Mouse (Mus musculus) cerebellum, adult (tissue): ENCODE results near the gene Cdc45.
"Not testable (repeated sequence)": the region's sequence is repeated elsewhere in the genome, so short reads cannot be mapped to it uniquely, and the experiment has no call there.

Source experiments
- ATAC-seq: cut with Nextera tagmentation; 2 replicates; pipeline ENCODE4 v1.9.2; 2017; ENCODE audit warnings: mild to moderate bottlenecking, moderate library complexity, mixed read lengths; ENCODE audit not compliant: insufficient number of reproducible peaks, low FRiP score, low TSS enrichment

Gene Cdc45

DNA sequence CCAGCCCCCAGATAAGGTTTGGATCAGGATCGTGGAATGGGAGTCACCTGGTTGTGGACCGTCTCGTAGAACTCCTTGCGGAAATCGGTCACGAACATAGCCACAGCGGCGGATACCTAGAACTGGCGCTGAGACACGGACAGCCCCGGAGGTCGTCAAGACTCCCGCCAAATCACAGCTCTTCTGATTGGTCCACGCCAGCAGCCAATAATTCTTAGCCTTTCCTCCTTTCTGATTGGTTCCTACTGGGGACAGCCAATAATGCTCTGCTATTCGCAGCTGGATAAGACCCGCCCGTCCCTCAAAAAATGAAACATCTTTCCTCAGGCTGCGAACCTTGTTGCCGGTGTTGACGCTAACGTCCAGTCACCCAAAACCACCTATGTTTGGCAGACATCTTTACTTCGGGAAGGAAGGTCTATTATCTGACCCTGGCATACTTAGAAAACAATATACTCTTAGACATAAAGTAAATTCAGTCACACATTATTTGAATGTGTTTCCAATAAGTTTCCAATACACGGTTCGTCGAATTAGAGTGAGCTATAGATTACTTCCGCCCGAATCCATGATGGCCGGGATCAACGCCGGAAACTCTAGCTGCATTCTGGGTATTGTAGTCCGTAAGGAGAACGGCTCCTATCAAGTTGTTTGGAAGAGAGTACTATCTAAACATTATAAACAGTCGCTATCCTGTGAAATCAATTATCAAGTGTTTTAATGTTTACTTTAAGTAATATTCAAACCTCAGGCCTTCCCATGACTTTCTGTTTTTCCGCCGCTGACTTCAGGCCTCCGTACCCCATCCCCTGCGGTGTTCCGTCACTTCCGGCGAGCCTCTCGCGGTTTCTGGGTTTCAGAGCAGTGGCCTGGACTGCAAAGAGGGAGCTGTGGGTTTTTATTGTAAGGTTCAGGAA, at the start of gene Cdc45, which contains the start of gene Ufd1:
Gene Cdc45 (minus strand): TSS at position 520 of the 917 bp plus-strand sequence.
Gene Ufd1 (plus strand): TSS at position 312 of the 917 bp plus-strand sequence.
- ATAC-seq: peak; percentile 94

GRCm38 (mm10) chr16:18860186-18860585, 48.4 kb upstream of the Cdc45 start:
- ATAC-seq: no peak

GRCm38 (mm10) chr16:18858551-18858950, 46.8 kb upstream of the Cdc45 start:
- peak; percentile 66 for ATAC-seq

DNA sequence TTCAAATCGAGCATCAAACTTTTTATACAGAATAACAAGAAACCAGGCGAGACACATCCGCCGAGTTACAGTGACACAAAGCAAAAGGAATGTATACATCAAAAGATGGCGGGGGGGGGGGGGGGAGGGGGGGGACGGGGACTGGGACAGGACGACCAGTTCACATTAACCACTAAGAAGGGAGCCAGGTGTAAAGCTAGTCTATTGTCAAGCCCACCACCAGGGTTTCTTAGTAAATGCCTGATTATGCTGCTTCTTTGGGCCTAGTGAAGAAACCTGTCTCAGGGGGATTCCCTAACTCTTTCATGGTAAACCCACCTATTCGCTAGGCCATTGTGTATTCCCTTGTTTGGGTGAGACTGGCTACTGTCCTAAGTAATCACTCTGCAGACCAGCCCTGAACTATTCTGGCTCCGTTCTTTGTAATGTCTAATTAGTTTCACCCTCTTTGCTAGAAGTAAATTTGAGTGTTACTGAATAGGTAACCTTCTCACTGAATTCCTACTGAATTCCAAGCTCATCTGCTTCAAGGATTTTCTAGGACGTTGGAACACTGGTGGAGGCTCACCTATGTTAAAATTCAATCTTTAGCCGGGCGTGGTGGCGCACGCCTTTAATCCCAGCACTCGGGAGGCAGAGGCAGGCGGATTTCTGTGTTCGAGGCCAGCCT, 37.9 kb upstream of the Cdc45 start:
- ATAC-seq: not testable (repeated sequence)

DNA sequence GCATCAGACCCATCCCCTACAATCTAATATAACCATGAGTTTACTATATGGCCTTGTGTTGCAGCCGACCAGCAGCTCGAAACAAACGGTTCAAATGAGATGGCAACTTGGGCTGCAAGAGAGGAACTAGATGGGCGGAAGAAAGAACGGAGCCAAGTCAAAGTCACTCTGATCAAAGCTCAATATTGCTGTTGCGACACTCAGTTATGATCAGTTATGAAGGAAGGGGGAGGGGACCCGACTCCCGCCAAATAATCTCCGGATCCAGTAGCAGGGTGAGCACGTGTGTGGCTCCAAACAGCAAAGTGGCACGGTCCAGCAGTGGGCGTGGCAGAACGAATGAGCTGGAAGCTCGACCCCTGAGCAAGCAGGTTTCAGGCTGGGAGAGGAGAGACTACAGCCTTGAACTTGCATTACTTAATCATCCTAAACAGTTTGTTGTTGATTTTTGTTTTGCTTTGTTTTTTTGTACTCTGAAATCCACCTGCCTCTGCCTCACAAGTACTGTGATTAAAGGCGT, 34.6 kb upstream of the Cdc45 start:
- ATAC-seq: no peak

DNA sequence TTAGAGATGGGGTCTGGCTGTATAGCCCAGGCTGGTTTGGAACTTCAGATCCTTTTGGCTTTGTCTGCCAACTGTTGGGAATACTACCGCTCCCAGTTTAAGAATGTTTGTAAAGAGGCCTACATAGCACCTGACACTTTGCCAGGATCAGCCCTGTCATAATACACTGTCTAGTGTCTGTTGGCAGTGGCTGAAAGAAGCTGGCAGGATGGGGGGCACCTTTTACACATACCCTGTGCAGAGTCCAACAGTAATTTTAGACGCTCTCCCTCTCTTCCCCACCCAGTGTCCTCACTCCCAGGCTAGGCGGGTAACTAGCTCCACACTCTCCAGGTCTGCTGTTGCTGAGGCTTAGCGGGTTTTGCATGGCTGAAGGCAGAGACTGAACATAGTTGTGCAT, 26.6 kb upstream of the Cdc45 start:
- ATAC-seq: no peak

- peak; percentile 99 for ATAC-seq
Observed at GRCm38 (mm10) chr16:18836468-18837208, 24.9 kb upstream of the Cdc45 start, which contains the start of the genes 2510002D24Rik and Gm28539. Gene 2510002D24Rik (plus strand): TSS chr16:18836578. Gene Gm28539 (plus strand): TSS chr16:18836584.

- ATAC-seq: peak; percentile 4; the same call in 1 of the 2 replicates
Observed at GRCm38 (mm10) chr16:18836073-18836467, 24.3 kb upstream of the Cdc45 start.

DNA sequence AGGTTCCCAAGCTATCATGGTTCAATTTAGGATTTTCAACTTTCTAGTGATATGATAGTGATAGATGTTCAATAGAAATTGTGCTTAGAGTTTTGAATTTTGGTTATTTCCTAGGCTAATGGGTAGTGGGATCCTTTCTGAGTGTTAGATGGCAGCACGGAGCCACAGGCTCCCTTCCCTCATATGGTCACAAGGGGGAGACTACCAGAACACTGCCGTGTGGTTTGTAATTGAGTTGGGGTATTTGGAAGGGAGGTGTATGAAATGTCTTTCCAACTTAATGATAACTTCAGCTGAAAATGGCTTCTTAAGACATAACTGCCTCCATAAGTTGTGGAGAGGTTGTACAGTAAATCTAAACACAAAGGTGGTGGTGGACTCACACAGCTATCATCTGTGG, 21.7 kb upstream of the Cdc45 start:
- no peak for ATAC-seq

DNA sequence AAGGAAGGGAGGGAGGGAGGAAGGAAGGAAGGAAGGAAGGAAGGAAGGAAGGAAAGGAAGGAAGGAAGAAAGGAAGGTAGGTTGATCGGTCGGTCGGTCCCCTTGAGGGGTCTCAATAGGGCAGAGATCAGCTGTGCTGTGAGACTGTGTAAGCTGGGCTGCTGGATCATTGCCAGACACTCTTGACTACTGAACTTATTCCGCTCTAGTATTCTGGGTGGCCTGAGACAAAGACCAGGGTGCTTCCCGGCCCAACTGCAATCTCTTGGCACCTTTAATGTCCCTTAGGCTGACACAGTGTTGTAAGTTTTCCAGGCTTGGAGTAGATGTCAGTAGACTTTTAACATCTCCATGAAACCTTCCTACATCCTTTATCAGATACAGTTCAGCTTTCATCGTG, 17.3 kb upstream of the Cdc45 start:
- ATAC-seq: no peak

- ATAC-seq: no peak
Observed at GRCm38 (mm10) chr16:18828630-18829029, 16.8 kb upstream of the Cdc45 start.

DNA sequence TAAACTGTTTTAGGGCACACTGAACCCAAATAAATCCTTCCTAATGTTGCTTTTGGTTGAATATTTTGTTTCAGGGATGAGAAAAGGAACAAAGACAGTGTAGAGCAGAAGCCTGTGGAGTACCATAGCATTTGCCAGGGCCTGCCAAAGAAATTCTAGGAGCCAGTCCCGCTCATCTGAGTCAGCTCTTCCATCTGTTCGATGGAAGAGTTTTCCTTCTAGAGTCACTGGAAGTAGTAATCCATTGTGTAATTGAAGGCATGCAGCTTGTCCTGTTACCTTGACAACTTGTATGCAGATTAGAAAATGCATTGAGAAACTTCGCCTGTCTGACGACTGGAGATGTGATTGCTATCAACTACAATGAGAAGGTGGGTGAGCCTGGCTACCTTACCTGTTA, 11.1 kb upstream of the Cdc45 start:
- no peak for ATAC-seq

- no peak for ATAC-seq
Observed at GRCm38 (mm10) chr16:18822356-18822755, 10.6 kb upstream of the Cdc45 start.

GRCm38 (mm10) chr16:18812385-18812910, 661 bp upstream of the Cdc45 start:
- no peak for ATAC-seq

- ATAC-seq: no peak
Observed at GRCm38 (mm10) chr16:18811032-18811431, 755 bp downstream of the Cdc45 start.

DNA sequence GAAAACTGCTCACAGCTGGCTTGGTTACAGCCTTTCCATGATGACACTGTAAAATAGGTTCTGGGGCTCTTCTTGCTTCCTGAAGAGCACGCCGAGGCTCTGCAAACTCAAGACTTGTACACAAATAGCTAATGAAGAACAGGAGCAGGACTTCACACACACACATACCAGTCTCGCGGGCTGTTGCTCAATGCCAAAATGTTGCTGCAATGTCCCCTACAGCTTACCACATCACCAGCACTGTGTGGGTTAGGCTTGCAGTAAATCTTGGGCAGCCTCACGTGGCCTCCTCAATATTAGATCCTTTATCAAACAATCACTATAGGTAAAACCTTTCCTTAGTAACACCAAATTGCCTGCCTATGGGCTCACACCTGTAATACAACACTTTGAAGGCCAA, 2.8 kb downstream of the Cdc45 start:
- no peak for ATAC-seq

- ATAC-seq: no peak
Observed at GRCm38 (mm10) chr16:18805746-18806145, 6.0 kb downstream of the Cdc45 start.

- ATAC-seq: 0 out of 2 replicates have a peak, but pooled peaks have one; percentile 31
Observed at GRCm38 (mm10) chr16:18798841-18799240, 12.9 kb downstream of the Cdc45 start.

- ATAC-seq: no peak
Observed at GRCm38 (mm10) chr16:18798151-18798550, 13.6 kb downstream of the Cdc45 start.

DNA sequence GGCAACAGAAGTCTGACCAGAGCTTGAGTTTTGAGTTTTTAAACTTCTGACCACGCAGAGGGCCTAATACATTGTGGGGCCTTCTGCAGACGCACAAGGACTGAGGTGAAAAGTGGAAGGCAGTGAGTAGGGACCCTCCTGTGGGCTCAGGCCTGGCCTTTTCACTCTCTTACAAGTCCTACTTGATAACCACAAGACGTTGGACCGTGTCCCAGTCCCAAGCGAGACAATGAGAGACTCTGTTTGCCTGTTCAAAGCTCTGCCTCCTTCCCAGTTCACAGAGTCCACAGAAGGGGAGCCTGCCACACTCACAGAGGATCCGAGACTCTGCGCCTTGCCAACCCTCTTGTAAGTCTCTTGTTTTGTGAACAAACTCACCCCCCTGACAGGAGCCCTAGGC, 15.1 kb downstream of the Cdc45 start:
- ATAC-seq: no peak
